Mouse (Mus musculus) kidney, embryonic 14.5 days (tissue): Measurements from ENCODE around the gene Chst8. TPM values are rescaled to one million over a fixed set of nuclear protein-coding genes. Genes with fewer than 3 reads are reported as not detected.
A peak's percentile ranks its signal among the peaks of the same experiment; 100 is the strongest.

Source experiments
- ATAC-seq: fragments of 200-750 bp; cut with Nextera tagmentation; 2 replicates; pipeline ENCODE4 v1.8.0; 2017; ENCODE audit warnings: moderate number of reproducible peaks, mild to moderate bottlenecking, moderate TSS enrichment, moderate library complexity; ENCODE audit not compliant: low FRiP score, low TSS enrichment
- H3K27ac ChIP-seq: fragments of 300-500 bp; sonication (generic); 2 replicates; pipeline ENCODE4 v1.5.1; 2014; ENCODE audit warnings: low read depth, mild to moderate bottlenecking, low read length, moderate library complexity, mixed read lengths
- H3K27me3 ChIP-seq: fragments of 300-500 bp; sonication (generic); 2 replicates; pipeline ENCODE4 v1.6.1; 2014; ENCODE audit warnings: mild to moderate bottlenecking, low read length; ENCODE audit not compliant: control insufficient read depth, insufficient read depth
- H3K36me3 ChIP-seq: fragments of 300-500 bp; sonication (generic); 2 replicates; pipeline ENCODE4 v1.6.1; 2014; ENCODE audit warnings: low read length, mixed read lengths; ENCODE audit not compliant: control insufficient read depth, insufficient read depth
- H3K4me1 ChIP-seq: fragments of 300-500 bp; sonication (generic); 2 replicates; pipeline ENCODE4 v1.6.1; 2014; ENCODE audit warnings: low read length, mixed read lengths; ENCODE audit not compliant: control insufficient read depth, insufficient read depth
- H3K4me2 ChIP-seq: fragments of 300-500 bp; sonication (generic); replicated peaks from 2 replicates; pipeline ENCODE4 v1.6.1; 2014; ENCODE audit warnings: low read depth, mild to moderate bottlenecking, low read length
- H3K4me3 ChIP-seq: fragments of 300-500 bp; sonication (generic); 2 replicates; pipeline ENCODE4 v1.5.1; 2014; ENCODE audit warnings: mild to moderate bottlenecking, low read length
- H3K9ac ChIP-seq: fragments of 300-500 bp; sonication (generic); 2 replicates; pipeline ENCODE4 v1.6.1; 2014; ENCODE audit warnings: low read depth, mild to moderate bottlenecking, low read length, moderate library complexity
- H3K9me3 ChIP-seq: fragments of 300-500 bp; sonication (generic); 2 replicates; pipeline ENCODE4 v1.6.1; 2016; ENCODE audit warnings: low read length; ENCODE audit not compliant: control insufficient read depth
- WGBS: fragments of 180-500 bp; shearing (Covaris S2); extraction: QIAGEN DNeasy Blood & Tissue Kit; methylation state at CpG from one replicate; pipeline ENCODE4 v1.1.7; 2014; 5-methylcytosine and 5-hydroxymethylcytosine counted together
- polyA plus RNA-seq: library from polyadenylated mRNA; unstranded; fragments of >200 nt; fragmentation: Nextera tagmentation; extraction: Ambion mirVana; gene quantifications from 2 replicates; pipeline ENCODE4 v1.2.1, GENCODE M21; 2014

Gene Chst8
- polyA plus RNA-seq, 1 experiment from 2014 or later, result 8.7 TPM

- Histone ChIP-seq H3K4me3 (no peak overlapping the region), H3K36me3 (no peaks in the 10 kb centered on the region)
- WGBS, result 81% methylated on average over 8 of the region's 8 CpGs
Observed at GRCm38 (mm10) chr7:34743411-34744085, 69.0 kb downstream of the Chst8 start.

GRCm38 (mm10) chr7:34739371-34739770 is 73.1 kb downstream of the Chst8 start:
- H3K9me3 ChIP-seq, result no peaks in the 10 kb centered on the region
- no peaks in the 10 kb centered on the region for H3K4me1 ChIP-seq
- H3K9ac ChIP-seq, result no peak overlapping the region
- no peak overlapping the region for H3K27ac ChIP-seq
- no peaks in the 10 kb centered on the region for H3K27me3 ChIP-seq
- H3K4me2 ChIP-seq, result no peak overlapping the region
- H3K36me3 ChIP-seq, result no peaks in the 10 kb centered on the region
- no peak overlapping the region for H3K4me3 ChIP-seq
- ATAC-seq, result no peak
- 94% methylated on average over 8 of the region's 8 CpGs for WGBS

More at GRCm38 (mm10) chr7:34743411-34744085, 69.0 kb downstream of the Chst8 start:
- Histone ChIP-seq H3K9me3 (no peaks in the 10 kb centered on the region), H3K27me3 (no peaks in the 10 kb centered on the region), H3K27ac (no peak overlapping the region), H3K4me2 (no peak overlapping the region), H3K9ac (no peak overlapping the region), H3K4me1 (peaks cover 10% of the 10 kb centered on the region; the same call in 1 of the 2 replicates)
- ATAC-seq, result no peak

- 68% methylated on average over 6 of the region's 6 CpGs for WGBS
- Histone ChIP-seq H3K36me3 (no peaks in the 10 kb centered on the region), H3K4me1 (no peaks in the 10 kb centered on the region), H3K4me2 (no peak overlapping the region), H3K9me3 (no peaks in the 10 kb centered on the region), H3K27ac (no peak overlapping the region), H3K4me3 (no peak overlapping the region), H3K27me3 (no peaks in the 10 kb centered on the region), H3K9ac (no peak overlapping the region)
- no peak for ATAC-seq
Observed at GRCm38 (mm10) chr7:34737206-34737605, 75.3 kb downstream of the Chst8 start.

GRCm38 (mm10) chr7:34734348-34734747 is 78.2 kb downstream of the Chst8 start:
- Histone ChIP-seq H3K9me3 (no peaks in the 10 kb centered on the region), H3K4me3 (no peak overlapping the region), H3K27ac (no peak overlapping the region), H3K4me1 (no peaks in the 10 kb centered on the region), H3K4me2 (no peak overlapping the region), H3K36me3 (no peaks in the 10 kb centered on the region), H3K27me3 (no peaks in the 10 kb centered on the region), H3K9ac (no peak overlapping the region)
- ATAC-seq, result no peak
- 83% methylated on average over 6 of the region's 6 CpGs for WGBS

GRCm38 (mm10) chr7:34728931-34729330 is 83.6 kb downstream of the Chst8 start:
- Histone ChIP-seq H3K4me3 (no peak overlapping the region), H3K27me3 (no peaks in the 10 kb centered on the region), H3K9ac (no peak overlapping the region), H3K4me1 (no peaks in the 10 kb centered on the region), H3K4me2 (no peak overlapping the region), H3K9me3 (no peaks in the 10 kb centered on the region), H3K36me3 (no peaks in the 10 kb centered on the region), H3K27ac (no peak overlapping the region)
- 56% methylated on average over 6 of the region's 6 CpGs for WGBS
- ATAC-seq, result no peak

GRCm38 (mm10) chr7:34725206-34725605 is 87.3 kb downstream of the Chst8 start:
- H3K27ac ChIP-seq, result no peak overlapping the region
- H3K9me3 ChIP-seq, result no peaks in the 10 kb centered on the region
- no peaks in the 10 kb centered on the region for H3K36me3 ChIP-seq
- no peak for ATAC-seq
- no peaks in the 10 kb centered on the region for H3K27me3 ChIP-seq
- WGBS, result 80% methylated on average over 4 of the region's 4 CpGs
- H3K4me1 ChIP-seq, result peaks cover 13% of the 10 kb centered on the region
- no peak overlapping the region for H3K9ac ChIP-seq
- no peak overlapping the region for H3K4me3 ChIP-seq
- no peak overlapping the region for H3K4me2 ChIP-seq

- Histone ChIP-seq H3K27me3 (no peaks in the 10 kb centered on the region), H3K4me1 (peaks cover 13% of the 10 kb centered on the region), H3K4me3 (no peak overlapping the region), H3K9ac (no peak overlapping the region), H3K4me2 (no peak overlapping the region), H3K9me3 (no peaks in the 10 kb centered on the region), H3K27ac (no peak overlapping the region), H3K36me3 (no peaks in the 10 kb centered on the region)
- WGBS, result 45% methylated on average over 11 of the region's 11 CpGs
- ATAC-seq, result no peak
Observed at GRCm38 (mm10) chr7:34722551-34723230, 89.8 kb downstream of the Chst8 start.

GRCm38 (mm10) chr7:34722151-34722550 is 90.4 kb downstream of the Chst8 start:
- Histone ChIP-seq H3K27me3 (no peaks in the 10 kb centered on the region), H3K27ac (peak overlapping the region; percentile 30; the same call in 1 of the 2 replicates), H3K4me2 (no peak overlapping the region), H3K4me3 (no peak overlapping the region), H3K9ac (no peak overlapping the region), H3K4me1 (peaks cover 15% of the 10 kb centered on the region), H3K9me3 (no peaks in the 10 kb centered on the region), H3K36me3 (no peaks in the 10 kb centered on the region)
- WGBS, result 27% methylated on average over 8 of the region's 8 CpGs
- ATAC-seq, result no peak

- no peak for ATAC-seq
- Histone ChIP-seq H3K9me3 (no peaks in the 10 kb centered on the region), H3K9ac (no peak overlapping the region), H3K4me2 (no peak overlapping the region), H3K4me3 (no peak overlapping the region), H3K36me3 (no peaks in the 10 kb centered on the region), H3K4me1 (peaks cover 18% of the 10 kb centered on the region), H3K27me3 (no peaks in the 10 kb centered on the region), H3K27ac (peak overlapping the region; percentile 30; the same call in 1 of the 2 replicates)
- WGBS, result 12% methylated on average over 5 of the region's 5 CpGs
Observed at GRCm38 (mm10) chr7:34721650-34722048, 90.9 kb downstream of the Chst8 start.
